Mouse (Mus musculus): ENCODE data around the gene Pcnx3. TPM values are rescaled to one million over a fixed set of nuclear protein-coding genes. Genes with fewer than 3 reads are reported as not detected.
"Not testable (repeated sequence)": the region's sequence is repeated elsewhere in the genome, so short reads cannot be mapped to it uniquely, and the experiment has no call there.

The Pcnx3 gene
- polyA plus RNA-seq, 2 experiments from 2014 or later: 20.6 to 21.7 TPM

DNA sequence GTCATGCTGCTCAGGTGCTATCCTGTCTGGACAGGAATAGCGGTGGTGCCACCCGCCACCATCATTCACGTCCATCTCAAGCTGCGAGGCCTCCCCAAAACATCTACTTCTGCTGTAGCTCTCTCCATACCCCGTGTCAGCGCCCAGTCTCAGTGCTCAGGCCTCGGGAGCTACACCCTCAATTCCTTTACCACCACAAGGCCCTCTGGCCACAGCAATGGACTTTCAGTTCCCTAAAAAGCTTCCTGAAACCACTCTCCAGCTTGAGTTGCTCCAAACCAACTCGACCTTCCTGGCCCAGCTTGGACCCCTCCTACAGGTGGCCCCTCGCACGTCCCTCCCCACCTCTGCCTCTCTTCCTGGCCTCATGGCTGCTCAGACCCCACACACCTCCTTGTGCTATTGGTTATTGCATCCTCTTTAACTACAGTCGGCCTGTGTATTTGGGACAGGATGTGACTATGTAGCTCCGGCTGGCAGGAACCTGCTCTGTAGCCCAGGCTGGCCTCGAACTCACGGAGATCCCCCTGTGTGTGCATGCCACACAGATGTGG lies 23.3 kb upstream of the Pcnx3 start:
- no peak for ATAC-seq

GRCm38 (mm10) chr19:5711218-5711617 lies 22.5 kb upstream of the Pcnx3 start:
- ATAC-seq: no peak

- no peak for ATAC-seq
Observed at GRCm38 (mm10) chr19:5710581-5710980, 21.9 kb upstream of the Pcnx3 start.

DNA sequence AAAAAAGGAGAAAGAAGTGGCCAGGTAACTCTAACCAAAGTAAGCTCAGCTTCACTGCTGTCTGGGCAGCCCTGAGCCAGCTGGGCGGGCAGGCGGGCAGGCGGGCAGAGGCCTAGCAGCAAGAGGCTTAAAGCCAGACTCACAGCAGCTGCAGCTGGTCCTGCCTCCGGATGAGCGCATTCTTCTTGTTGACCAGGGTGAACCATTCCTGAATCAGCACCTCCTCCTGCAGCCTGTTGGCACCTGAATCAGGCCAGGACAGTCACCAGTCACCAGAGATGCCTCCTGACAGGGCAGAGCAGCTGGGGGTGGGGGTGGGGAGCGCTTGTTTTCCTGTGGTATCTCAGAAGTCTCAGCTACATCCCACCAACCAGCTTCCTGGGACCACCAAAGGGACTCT lies 21.4 kb upstream of the Pcnx3 start:
- ATAC-seq: no peak

DNA sequence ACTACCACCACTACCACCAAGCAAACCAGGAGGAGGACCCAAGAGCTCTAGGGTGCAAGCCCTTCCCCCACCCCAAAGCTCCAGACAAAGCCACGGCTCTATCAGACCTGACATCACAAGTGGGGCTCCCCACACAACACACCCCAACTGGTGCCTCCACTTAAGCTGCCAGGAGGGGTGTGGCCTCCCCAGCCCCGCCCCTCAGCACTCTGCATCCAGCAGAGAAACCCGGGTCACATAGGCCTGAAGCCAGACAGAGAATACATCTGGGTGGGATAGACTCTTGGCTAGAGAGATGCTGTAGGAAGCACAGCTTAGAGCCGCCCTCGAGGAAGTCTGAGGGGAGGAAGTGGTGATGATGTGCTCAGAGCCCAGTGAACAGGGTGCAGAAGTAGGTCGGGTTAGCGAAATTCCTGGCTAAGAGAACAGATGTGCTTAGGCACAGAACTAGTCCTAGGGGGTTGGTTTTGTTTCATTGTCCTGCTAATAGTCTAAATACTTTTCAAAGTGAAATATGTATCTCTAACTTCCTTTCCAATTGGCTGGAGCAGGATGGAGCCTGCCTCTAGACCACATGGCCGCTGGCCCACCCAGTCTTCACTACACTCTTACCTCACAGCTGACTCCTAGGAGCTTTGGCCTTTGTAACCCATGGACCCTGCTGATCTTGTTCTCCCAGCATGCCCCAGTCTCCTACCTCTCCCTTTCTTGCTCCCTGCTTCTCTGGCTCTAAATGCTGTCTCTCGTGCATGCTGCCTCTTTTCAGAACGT lies 16.3 kb upstream of the Pcnx3 start:
- ATAC-seq: peak; percentile 65

GRCm38 (mm10) chr19:5704163-5704800 lies 15.6 kb upstream of the Pcnx3 start, which contains the start of gene Kcnk7:
Kcnk7 (plus strand) TSS chr19:5704367.
- peak; percentile 77 for ATAC-seq

DNA sequence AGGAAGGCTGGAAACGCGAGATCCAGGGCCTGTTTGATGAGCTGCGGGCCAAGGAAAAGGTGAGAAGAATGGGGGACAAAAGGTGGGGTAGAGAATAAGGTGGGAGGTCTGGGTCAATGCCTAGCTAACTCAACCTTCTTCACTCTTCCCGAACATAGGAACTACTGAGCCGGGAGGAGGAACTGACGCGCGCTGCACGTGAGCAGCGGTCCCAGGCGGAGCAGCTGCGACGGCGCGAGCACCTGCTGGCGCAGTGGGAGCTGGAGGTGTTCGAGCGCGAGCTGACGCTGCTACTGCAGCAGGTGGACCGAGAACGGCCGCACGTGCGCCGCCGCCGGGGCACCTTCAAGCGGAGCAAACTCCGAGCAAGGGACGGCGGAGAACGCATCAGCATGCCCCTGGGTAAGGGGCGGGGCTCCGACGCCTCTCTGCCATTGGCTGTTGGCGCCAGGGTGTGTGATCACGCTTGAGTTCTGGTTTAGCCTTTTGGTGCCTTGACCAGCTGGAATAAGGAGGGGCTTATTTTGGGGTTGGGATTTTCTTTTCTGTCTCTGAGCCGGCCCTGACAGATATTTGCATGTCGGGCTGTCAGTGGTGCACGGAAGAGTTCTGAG lies 7.2 kb upstream of the Pcnx3 start:
- ATAC-seq: no peak

- ATAC-seq: no peak
Observed at GRCm38 (mm10) chr19:5693801-5694200, 5.1 kb upstream of the Pcnx3 start.

GRCm38 (mm10) chr19:5692913-5693396 lies 4.2 kb upstream of the Pcnx3 start:
- no peak for ATAC-seq

DNA sequence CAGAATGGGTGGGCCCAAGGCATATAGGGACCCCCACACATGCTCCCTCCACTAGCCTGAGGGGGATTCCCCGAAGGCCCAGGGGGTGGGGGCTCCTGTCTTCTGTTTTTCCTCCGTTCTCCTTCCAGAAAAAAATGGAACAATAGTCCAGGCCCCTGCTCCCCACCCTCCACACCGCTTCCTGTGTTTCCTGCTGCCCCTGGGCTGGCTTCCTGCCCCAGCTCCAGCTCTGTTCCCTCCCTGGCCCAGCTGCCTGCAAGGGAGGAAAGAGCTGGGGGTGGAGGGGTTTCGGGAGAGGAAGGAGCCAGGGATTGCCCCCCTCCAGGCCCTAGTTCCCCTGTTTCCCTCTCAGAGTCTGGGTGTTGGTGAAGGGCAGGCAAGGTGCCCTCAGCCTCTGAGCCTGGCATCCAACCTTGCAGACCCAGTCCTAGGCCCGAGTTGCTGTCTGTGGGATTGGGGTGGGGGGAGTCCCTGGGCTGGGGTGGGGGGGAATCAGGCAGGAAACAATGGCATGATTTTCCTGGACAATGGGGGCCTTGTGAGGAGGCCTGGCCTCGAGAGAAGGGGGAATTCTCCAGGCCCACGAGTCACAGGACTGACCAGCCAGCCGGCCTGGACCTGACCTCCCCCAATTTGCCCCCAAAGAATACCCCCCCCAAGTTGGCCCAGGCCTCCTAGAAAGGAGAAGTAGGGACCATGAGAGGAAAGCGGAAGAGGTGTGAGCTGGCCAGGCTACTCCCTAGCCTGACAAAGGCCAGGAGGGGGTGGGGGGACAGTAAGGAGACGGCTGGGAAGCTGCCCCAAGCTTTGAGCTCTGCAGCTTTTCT lies 3.6 kb upstream of the Pcnx3 start:
- ATAC-seq: no peak

GRCm38 (mm10) chr19:5691601-5692000 lies 2.9 kb upstream of the Pcnx3 start:
- no peak for ATAC-seq

DNA sequence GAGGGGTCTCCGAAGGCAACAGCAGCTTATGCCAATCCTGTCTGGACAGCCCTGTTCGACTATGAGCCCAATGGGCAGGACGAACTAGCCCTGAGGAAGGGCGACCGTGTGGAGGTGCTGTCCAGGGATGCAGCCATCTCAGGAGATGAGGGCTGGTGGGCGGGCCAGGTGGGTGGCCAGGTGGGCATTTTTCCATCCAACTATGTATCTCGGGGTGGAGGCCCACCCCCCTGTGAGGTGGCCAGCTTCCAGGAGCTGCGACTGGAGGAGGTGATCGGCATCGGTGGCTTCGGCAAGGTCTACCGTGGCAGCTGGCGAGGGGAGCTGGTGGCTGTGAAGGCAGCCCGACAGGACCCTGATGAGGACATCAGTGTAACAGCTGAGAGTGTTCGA lies 1.6 kb upstream of the Pcnx3 start:
- ATAC-seq: no peak

DNA sequence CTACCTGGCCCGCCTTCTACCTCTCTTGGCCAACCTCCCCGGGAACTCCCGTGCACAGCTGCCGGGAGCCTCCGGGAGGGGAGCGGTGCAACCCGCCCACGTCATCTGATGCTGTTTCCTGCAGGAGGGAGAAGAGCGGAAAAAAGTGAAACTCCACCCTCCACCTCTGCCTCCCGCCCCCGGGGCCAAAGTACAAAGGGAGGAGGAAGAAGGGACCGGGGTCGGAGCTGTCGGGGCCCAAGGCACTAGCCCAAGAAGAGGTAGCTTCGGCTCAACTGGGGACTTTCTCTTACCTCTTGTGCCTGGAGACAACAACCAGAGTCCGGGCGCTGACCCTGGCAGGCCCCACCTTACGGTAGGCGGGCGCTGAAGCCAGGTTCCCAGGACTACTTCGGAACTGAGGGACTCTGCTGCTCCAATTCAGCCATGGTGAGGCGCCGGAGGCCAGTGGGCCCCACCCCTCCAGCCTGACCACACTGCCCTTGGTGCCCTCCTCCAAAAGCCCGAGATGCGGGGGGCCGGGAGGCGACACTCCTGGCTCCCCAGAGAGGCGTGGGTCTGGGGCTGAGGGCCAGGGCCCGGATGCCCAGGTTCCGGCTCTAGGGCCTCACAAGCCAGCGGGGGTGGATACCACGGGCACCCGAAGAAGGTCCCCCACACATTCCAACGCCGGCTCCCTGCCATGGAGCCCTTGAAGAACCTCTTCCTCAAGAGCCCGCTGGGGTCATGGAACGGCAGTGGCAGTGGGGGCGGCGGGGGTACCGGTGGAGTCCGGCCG lies 1.0 kb upstream of the Pcnx3 start:
- ATAC-seq: peak; percentile 71

DNA sequence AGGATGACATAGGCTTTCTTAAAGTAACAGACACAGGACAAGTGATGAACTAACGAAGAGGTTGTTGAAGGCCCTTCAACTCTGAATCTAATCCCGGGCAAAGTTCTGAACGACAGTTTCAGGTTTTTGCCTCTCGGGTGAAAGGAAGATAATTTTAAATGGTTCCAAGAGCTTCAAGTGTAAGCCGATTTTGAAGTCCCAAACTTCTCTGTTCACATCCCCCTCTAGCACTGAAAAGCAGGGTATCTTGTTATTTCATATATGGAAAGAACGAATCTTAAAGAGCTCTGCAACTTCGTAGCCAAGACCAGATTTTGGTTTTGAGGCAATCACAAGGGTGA lies 350 bp upstream of the Pcnx3 start:
- no peak for ATAC-seq

GRCm38 (mm10) chr19:5687738-5688137 lies 970 bp downstream of the Pcnx3 start:
- no peak for ATAC-seq

DNA sequence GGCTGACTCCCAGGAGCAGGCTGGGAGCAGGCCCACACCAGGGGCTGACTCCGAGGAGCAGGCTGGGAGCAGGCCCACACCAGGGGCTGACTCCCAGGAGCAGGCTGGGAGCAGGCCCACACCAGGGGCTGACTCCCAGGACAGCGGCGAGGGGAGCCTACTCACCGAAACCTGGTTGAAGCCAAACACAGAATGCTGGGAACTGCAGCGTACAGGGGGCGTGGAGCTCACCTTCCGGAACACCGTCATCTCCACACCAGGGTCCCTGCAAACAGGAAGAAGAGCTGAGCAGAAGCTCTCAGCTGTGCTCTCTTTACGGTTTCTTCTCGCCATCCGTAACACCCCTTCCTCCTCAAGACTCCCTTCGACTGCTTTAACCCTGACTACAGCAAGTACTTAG lies 1.8 kb downstream of the Pcnx3 start:
- ATAC-seq: not testable (repeated sequence)

- ATAC-seq: no peak
Observed at GRCm38 (mm10) chr19:5686437-5686836, 2.3 kb downstream of the Pcnx3 start.

- no peak for ATAC-seq
Observed at GRCm38 (mm10) chr19:5685861-5686260, 2.8 kb downstream of the Pcnx3 start.

DNA sequence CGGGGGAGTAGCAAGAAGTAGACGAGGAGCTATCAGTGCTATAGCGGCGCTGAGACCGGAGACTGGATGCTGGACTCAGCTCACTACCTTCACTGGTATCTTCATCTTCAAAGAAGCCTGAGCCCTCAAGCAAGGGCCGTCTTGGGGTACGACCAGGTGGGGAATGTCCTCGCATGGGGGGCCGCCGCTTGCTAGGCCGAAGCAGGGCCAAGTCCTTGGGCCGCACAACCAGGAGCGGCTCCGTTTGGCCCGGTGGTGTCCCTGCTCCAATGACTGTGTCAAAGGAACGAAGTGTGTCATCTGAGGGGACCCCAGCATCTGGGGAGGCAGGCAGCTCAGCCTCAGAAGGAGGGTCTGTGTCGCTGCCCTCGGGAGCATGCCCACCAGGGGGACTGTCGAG lies 3.3 kb downstream of the Pcnx3 start:
- no peak for ATAC-seq

DNA sequence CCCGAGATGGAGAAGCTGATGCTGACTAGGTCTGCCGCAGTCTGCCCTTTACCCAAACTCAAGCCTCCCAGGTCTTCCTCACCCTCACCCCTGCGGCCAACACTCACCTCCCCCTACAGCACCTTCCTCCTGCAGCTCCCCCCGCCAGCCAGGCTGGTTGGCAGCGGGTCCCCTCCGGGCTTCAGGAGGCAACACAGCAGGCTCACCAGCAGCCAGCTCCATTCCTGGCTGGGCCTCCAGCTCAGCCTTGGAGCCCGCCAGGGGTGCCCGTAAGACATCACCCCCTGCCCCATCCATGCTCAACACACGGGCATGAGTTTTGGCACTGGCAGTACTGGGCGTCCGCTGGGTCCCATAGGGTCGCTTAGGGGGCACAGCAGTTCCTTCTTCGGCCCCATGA lies 3.7 kb downstream of the Pcnx3 start:
- ATAC-seq: no peak

DNA sequence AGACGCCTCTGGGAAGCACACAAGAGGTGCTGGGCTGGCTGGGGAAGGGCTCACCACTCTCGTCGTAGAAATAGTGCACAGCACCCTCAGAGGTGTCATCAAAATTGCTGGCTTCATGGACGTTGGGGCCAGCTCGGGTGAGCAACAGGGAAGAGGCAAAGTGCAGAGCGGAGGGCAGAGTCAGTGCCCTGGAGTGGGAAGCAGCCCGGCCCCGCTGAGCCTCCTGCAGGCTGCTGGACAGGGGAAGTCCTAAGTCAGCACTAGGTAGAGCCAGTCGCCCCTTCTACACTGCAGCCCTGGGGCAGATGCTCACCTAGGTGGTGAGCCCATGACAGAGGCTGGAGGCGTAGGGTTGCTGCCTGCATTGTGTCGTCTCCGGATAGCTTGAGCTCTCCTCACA lies 4.5 kb downstream of the Pcnx3 start:
- ATAC-seq: no peak

DNA sequence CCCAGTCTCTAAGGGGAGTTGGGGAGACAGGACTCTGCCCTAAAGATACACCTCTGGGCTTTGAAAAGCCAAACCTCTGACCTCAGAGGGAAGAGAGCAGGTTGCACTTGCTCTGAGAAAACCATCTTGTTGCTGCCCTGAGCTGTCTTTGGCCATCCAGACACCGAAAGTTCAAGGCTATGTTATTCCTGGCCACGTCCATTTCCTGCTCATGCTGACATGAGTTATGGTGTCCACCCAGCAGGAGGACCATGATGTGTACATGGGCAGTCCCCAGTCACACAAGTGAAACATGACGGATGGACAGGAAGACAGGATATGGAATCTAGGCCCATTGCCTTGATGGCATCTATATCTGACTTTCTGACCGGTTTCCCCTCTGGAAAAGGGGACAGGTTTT lies 8.3 kb downstream of the Pcnx3 start:
- no peak for ATAC-seq
